Mouse (Mus musculus): ENCODE measurements at regions not wholly inside any gene's neighbourhood (a gene's known extent, or its start where the extent isn't known, plus 50 kb on each side); places are given as distances from the start of the nearest gene placed in this dataset.

- in situ Hi-C loops (cut with MboI, MseI) = no loop called here
These were observed 68.1 kb downstream of the Cenpw start for GRCm38 (mm10) chr10:30132243-30132642.

GRCm38 (mm10) chr10:30110341-30110740 is 90.0 kb downstream of the Cenpw start:
- in situ Hi-C loops (cut with MboI, MseI) = no loop called here

GRCm38 (mm10) chr10:30102443-30102842 is 97.9 kb downstream of the Cenpw start:
- in situ Hi-C loops (cut with MboI, MseI) = no loop called here

GRCm38 (mm10) chr10:30094603-30095002 is 105.8 kb downstream of the Cenpw start:
- in situ Hi-C loops (cut with MboI, MseI) = no loop called here

- in situ Hi-C loops (cut with MboI, MseI) = no loop called here
These were observed 108.8 kb downstream of the Cenpw start for GRCm38 (mm10) chr10:30091549-30091948.

- in situ Hi-C loops (cut with MboI, MseI) = no loop called here
These were observed 111.0 kb downstream of the Cenpw start for GRCm38 (mm10) chr10:30089406-30089805.

- in situ Hi-C loops (cut with MboI, MseI) = no loop called here
These were observed 115.3 kb downstream of the Cenpw start for GRCm38 (mm10) chr10:30085059-30085458.

- in situ Hi-C loops (cut with MboI, MseI) = no loop called here
These were observed 133.7 kb downstream of the Cenpw start for GRCm38 (mm10) chr10:30066692-30067091.

- in situ Hi-C loops (cut with MboI, MseI) = no loop called here
These were observed 169.7 kb downstream of the Cenpw start for GRCm38 (mm10) chr10:30030621-30031020.

GRCm38 (mm10) chr10:30002950-30003636 is 197.3 kb downstream of the Cenpw start:
- in situ Hi-C loops (cut with MboI, MseI) = loop anchor here (25.0 kb wide), 1 partner anchor 1584 kb away; no protein-coding TSS in a partner anchor

GRCm38 (mm10) chr10:30000836-30001235 is 199.5 kb downstream of the Cenpw start:
- in situ Hi-C loops (cut with MboI, MseI) = loop anchor here (25.0 kb wide), 1 partner anchor 1586 kb away; no protein-coding TSS in a partner anchor

- in situ Hi-C loops (cut with MboI, MseI) = no loop called here
These were observed 218.8 kb downstream of the Cenpw start for GRCm38 (mm10) chr10:29981539-29981938.

Data from T-helper 1 cell (primary cell).